Mouse (Mus musculus): ENCODE data around the gene Map3k6.

DNA sequence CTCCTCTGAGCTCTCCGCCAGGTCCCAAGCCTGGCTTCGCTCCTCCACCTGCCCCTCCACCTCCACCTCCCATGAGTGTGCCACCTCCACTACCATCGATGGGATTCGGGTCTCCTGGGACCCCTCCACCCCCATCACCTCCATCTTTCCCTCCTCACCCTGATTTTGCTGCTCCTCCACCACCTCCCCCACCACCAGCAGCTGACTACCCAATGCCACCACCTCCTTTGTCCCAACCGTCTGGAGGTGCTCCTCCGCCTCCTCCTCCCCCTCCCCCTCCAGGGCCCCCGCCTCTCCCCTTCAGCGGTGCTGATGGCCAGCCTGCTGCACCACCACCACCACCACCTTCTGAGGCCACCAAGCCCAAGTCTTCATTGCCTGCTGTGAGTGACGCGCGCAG lies 46.1 kb upstream of the Map3k6 start:
- TF ChIP-seq POLR2A (IDR thresholded peaks at IDR 0.05; ENCODE audit: control insufficient read depth, low read depth, low read length) (no peak), CTCF (IDR thresholded peaks at IDR 0.05; ENCODE audit: control insufficient read depth, insufficient read depth, insufficient replicate concordance, low read depth, low read length) (no peak)

All from testis, adult 2 months (tissue).